Mouse (Mus musculus) layer of hippocampus, adult 6 months (tissue): ENCODE data around the gene Melk. TPM values are rescaled to one million over a fixed set of nuclear protein-coding genes. Genes with fewer than 3 reads are reported as not detected.

Source experiments
- long read RNA-seq, 2 experiments: library from polyadenylated mRNA; unstranded; transcript quantifications; one replicate each; pipeline ENCODE4 v2.0.0; 2019 to 2020
- polyA plus RNA-seq: library from polyadenylated mRNA; unstranded; fragments of <200 nt; fragmentation: Nextera tagmentation; gene quantifications from 2 replicates; pipeline ENCODE4 v1.2.3, GENCODE M21; 2021

The Melk gene
- polyA plus RNA-seq, result 0.18 TPM in 2 replicates
- long read RNA-seq, experiment 1, partial matches to known transcripts, result 0 of 3 reads
- long read RNA-seq, experiment 1, other reads (novel, unspliced or antisense), result 0 of 3 reads
- long read RNA-seq, experiment 2, partial matches to known transcripts, result 0 of 1 reads
- long read RNA-seq, experiment 2, other reads (novel, unspliced or antisense), result 1 of 1 reads

DNA sequence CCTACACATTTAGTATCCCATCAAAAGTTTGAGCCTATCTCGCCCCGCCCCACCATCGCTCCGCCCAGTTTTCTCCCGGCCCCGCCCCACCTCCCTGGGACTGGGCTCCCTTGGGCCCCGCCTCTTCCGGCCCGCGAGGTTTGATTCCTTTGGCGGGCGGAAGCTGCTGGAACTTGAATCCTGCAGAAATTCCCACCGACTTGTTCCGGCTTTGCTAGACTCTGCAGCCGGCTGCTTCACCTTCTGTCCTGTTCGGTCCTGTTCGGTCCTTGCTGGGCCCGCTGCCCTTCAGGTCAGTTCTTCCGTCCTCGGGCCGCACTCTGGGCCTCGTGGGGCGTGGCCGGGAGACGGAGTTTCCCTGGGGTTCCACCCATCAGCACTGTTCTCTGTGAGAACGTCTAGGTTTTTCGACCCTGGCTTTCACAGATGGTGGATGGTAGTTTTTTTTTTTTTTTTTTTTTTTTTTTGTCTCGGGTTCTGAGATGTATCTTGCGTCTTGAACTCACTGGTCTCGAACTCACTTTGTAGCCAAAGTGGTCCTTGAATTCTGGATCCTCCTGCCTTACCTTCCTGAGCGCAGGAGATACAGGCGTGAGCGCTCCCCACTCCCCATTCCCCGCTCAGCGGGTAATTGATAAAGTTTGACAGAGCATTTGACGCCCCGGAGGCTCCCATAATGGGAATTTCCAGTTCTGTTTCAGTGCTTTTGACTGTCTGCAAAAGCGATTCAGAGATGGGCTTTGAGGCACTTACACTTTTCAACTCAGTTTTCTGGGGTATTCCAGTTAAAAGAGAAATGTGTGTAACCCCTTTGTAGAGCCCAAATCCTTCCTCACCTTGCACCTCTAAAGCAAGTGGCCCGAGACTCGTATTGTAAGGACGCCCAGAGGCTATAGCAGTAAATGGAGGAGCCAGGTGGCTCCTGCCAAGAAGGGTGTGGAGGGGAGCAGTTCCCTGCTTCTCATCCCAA, at the start of gene Melk:
Gene Melk, plus strand, starts transcription at position 96 of the 970 bp plus-strand sequence.

Other genes starting within 250 kb of the Melk start
- 29.6 and 31.5 TPM in 2 replicates for gene Gne, start 216.7 kb upstream of the Melk start, polyA plus RNA-seq
- 4.8 and 5.3 TPM in 2 replicates for gene Rnf38, start 67.1 kb upstream of the Melk start, polyA plus RNA-seq